Mouse (Mus musculus): ENCODE data around the gene Nsmce3.

GRCm38 (mm10) chr7:64847366-64847899 is 25.4 kb downstream of the Nsmce3 start:
- TF ChIP-seq CTCF (IDR thresholded peaks at IDR 0.05; ENCODE audit: extremely low read depth, insufficient read depth, low read length) = no peak
- no peak for TF ChIP-seq POLR2A (IDR thresholded peaks at IDR 0.05; ENCODE audit: extremely low read depth, insufficient read depth, low read length)

Measured in cortical plate, adult 2 months (tissue).